8 mouse cellular contexts compared by ENCODE assay signal in the genomic region with DNA sequence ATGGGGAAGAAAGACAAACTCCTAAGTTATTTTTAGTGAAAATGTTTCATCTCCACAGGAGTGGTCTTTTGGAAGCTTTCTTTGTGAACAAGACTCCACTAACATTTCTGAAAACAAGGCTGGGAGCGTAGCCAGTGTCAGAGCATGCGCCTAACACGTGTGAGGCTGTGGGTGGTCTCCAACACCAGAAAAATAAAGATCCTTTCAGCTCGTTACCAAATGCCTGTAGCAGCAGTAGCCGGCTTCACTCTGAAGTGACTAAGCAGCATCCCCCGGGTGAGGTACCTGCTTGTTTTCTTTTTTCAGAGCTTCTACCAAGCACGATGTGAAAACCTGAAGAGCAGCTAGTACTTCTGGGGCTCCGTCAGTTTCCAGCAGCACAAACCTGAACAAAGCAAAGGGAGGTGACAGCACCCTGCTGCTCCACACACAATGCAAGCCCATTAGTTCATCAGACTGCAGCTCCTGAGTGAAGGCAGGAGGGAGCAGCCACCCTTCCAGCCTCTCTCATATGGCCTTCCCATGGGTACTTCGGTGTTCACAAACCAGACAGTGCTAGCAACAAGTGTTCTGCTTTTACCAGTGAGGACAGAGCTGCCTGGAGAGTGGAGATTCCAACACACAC.
DNase-seq lines count a peak whose midpoint lies in the region; ATAC-seq and TF ChIP-seq lines count a peak whose summit lies in the region.

No protein-coding gene starts in this region.

- no peak overlapping the region for H3K9ac ChIP-seq in hindbrain, embryonic 14.5 days
- H3K9ac ChIP-seq in midbrain, embryonic 16.5 days (ENCODE audit: low read depth, low read length): no peak overlapping the region

- no peak overlapping the region for H3K4me3 ChIP-seq in cortical plate, adult 2 months (ENCODE audit: insufficient read depth, low read length)
- no peak overlapping the region for H3K4me3 ChIP-seq in hindbrain, embryonic 14.5 days (replicated peaks; ENCODE audit: low read length)
- no peak overlapping the region for H3K4me3 ChIP-seq in midbrain, embryonic 16.5 days (ENCODE audit: low read depth, low read length)

- peak; percentile 45; the same call in 1 of the 2 replicates for ATAC-seq in hindbrain, embryonic 14.5 days (ENCODE audit: low FRiP score)
- 0 out of 2 replicates have a peak, but pooled peaks have one; percentile 21 for ATAC-seq in midbrain, embryonic 16.5 days

- H3K9me3 ChIP-seq in hindbrain, embryonic 14.5 days (ENCODE audit: control insufficient read depth, low read length): no peaks in the 10 kb centered on the region
- H3K9me3 ChIP-seq in midbrain, embryonic 16.5 days (replicated peaks; ENCODE audit: control insufficient read depth, low read length, poor library complexity, severe bottlenecking): no peaks in the 10 kb centered on the region

- peaks cover 2% of the 10 kb centered on the region; the same call in 1 of the 2 replicates for H3K4me1 ChIP-seq in cortical plate, adult 2 months (ENCODE audit: control insufficient read depth, insufficient read depth, low read length)
- H3K4me1 ChIP-seq in hindbrain, embryonic 14.5 days (replicated peaks; ENCODE audit: control insufficient read depth, insufficient read depth, low read length): 0 out of 2 replicates have a peak, but pooled peaks cover 7% of the 10 kb centered on the region
- 0 out of 2 replicates have a peak, but pooled peaks cover 2% of the 10 kb centered on the region for H3K4me1 ChIP-seq in midbrain, embryonic 16.5 days (ENCODE audit: control insufficient read depth, insufficient read depth, low read length)

- WGBS in hindbrain, embryonic 14.5 days: 17% methylated on average over 9 of the region's 9 CpGs
- 16% methylated on average over 9 of the region's 9 CpGs for WGBS in midbrain, embryonic 16.5 days

- H3K27ac ChIP-seq in cortical plate, adult 2 months (ENCODE audit: insufficient read depth, low read length): peak overlapping the region; percentile 71; the same call in 1 of the 2 replicates
- H3K27ac ChIP-seq in hindbrain, embryonic 14.5 days: no peak overlapping the region
- no peak overlapping the region for H3K27ac ChIP-seq in midbrain, embryonic 16.5 days (ENCODE audit: low read length)

- TF ChIP-seq CTCF in cortical plate, adult 2 months (IDR thresholded peaks at IDR 0.05; ENCODE audit: extremely low read depth, insufficient read depth, low read length): no peak

- H3K27me3 ChIP-seq in hindbrain, embryonic 14.5 days (ENCODE audit: control insufficient read depth, insufficient read depth, low read length): no peaks in the 10 kb centered on the region
- no peaks in the 10 kb centered on the region for H3K27me3 ChIP-seq in midbrain, embryonic 16.5 days (ENCODE audit: control insufficient read depth, insufficient read depth, low read depth, low read length)

- no peak for TF ChIP-seq POLR2A in cortical plate, adult 2 months (IDR thresholded peaks at IDR 0.05; ENCODE audit: extremely low read depth, insufficient read depth, low read length)

- peak; percentile 7 to 35 for DNase-seq in cerebellum, postnatal 25 days
- DNase-seq in cerebellum, postnatal 36 days: no peak
- no peak for DNase-seq in hindbrain, embryonic 14.5 days (ENCODE audit: low spot score)
- no peak for DNase-seq in gastrocnemius, postnatal 25 days
- no peak for DNase-seq in thymus, adult 18-20 months
- DNase-seq in spleen, postnatal 10 days (ENCODE audit: low spot score in 2 of 2): no peak

- no peak overlapping the region for H3K4me2 ChIP-seq in hindbrain, embryonic 14.5 days (replicated peaks)
- no peak overlapping the region for H3K4me2 ChIP-seq in midbrain, embryonic 16.5 days (ENCODE audit: low read length)

- no peaks in the 10 kb centered on the region for H3K36me3 ChIP-seq in hindbrain, embryonic 14.5 days (replicated peaks; ENCODE audit: control insufficient read depth, insufficient read depth)
- H3K36me3 ChIP-seq in midbrain, embryonic 16.5 days (ENCODE audit: control insufficient read depth, insufficient read depth, low read length): no peaks in the 10 kb centered on the region

Comparison
In these comparisons a context has a peak if more than half of its experiments do, and no peak if none do; other contexts are left out.
1. DNase-seq: peak in cerebellum, postnatal 25 days (2 of 2); none in cerebellum, postnatal 36 days (0 of 2), hindbrain, embryonic 14.5 days (single experiment), gastrocnemius, postnatal 25 days (single experiment), thymus, adult 18-20 months (0 of 2) and spleen, postnatal 10 days (0 of 2).